Mouse (Mus musculus) neural tube, embryonic 15.5 days (tissue): ENCODE measurements at regions not wholly inside any gene's neighbourhood (a gene's known extent, or its start where the extent isn't known, plus 50 kb on each side); places are given as distances from the start of the nearest gene placed in this dataset.

ENCODE experiments used
- ATAC-seq: fragments of 200-750 bp; cut with Nextera tagmentation; 2 replicates; pipeline ENCODE4 v1.8.0; 2017; ENCODE audit warnings: mild to moderate bottlenecking, moderate TSS enrichment, moderate library complexity; ENCODE audit not compliant: low FRiP score
- H3K27ac ChIP-seq: fragments of 300-500 bp; sonication (generic); replicated peaks from 2 replicates; pipeline ENCODE4 v1.5.1; 2015; ENCODE audit warnings: mild to moderate bottlenecking, inconsistent platforms
- H3K27me3 ChIP-seq: fragments of 300-500 bp; sonication (generic); replicated peaks from 2 replicates; pipeline ENCODE4 v1.6.1; 2015; ENCODE audit warnings: inconsistent platforms
- H3K36me3 ChIP-seq: fragments of 300-500 bp; sonication (generic); 2 replicates; pipeline ENCODE4 v1.6.1; 2015; ENCODE audit warnings: inconsistent platforms
- H3K4me1 ChIP-seq: fragments of 300-500 bp; sonication (generic); 2 replicates; pipeline ENCODE4 v1.6.1; 2015; ENCODE audit warnings: inconsistent platforms
- H3K4me2 ChIP-seq: fragments of 300-500 bp; sonication (generic); 2 replicates; pipeline ENCODE4 v1.6.1; 2015; ENCODE audit warnings: inconsistent platforms, mild to moderate bottlenecking, moderate library complexity
- H3K4me3 ChIP-seq: fragments of 300-500 bp; sonication (generic); replicated peaks from 2 replicates; pipeline ENCODE4 v1.5.1; 2015; ENCODE audit warnings: mild to moderate bottlenecking, inconsistent platforms
- H3K9ac ChIP-seq: fragments of 300-500 bp; sonication (generic); replicated peaks from 2 replicates; pipeline ENCODE4 v1.6.1; 2015; ENCODE audit warnings: mild to moderate bottlenecking, inconsistent platforms
- H3K9me3 ChIP-seq: fragments of 300-500 bp; sonication (generic); replicated peaks from 2 replicates; pipeline ENCODE4 v1.6.1; 2016; ENCODE audit warnings: inconsistent platforms
- WGBS: fragments of 180-500 bp; shearing (Covaris S2); methylation state at CpG from one replicate; pipeline ENCODE4 v1.1.7; 2015; ENCODE audit warnings: mixed read lengths; 5-methylcytosine and 5-hydroxymethylcytosine counted together

GRCm38 (mm10) chr14:45764231-45764630 lies 106.3 kb upstream of the Ddhd1 start:
- no peak overlapping the region for H3K4me2 ChIP-seq
- 49% methylated on average over 3 of the region's 3 CpGs for WGBS
- no peaks in the 10 kb centered on the region for H3K27me3 ChIP-seq
- H3K4me1 ChIP-seq: no peaks in the 10 kb centered on the region
- ATAC-seq: no peak
- H3K9ac ChIP-seq: no peak overlapping the region
- no peaks in the 10 kb centered on the region for H3K36me3 ChIP-seq
- no peak overlapping the region for H3K27ac ChIP-seq
- H3K4me3 ChIP-seq: no peak overlapping the region
- no peaks in the 10 kb centered on the region for H3K9me3 ChIP-seq

GRCm38 (mm10) chr14:45766582-45766981 lies 108.6 kb upstream of the Ddhd1 start:
- Histone ChIP-seq H3K4me3 (no peak overlapping the region), H3K4me2 (no peak overlapping the region), H3K9ac (no peak overlapping the region), H3K9me3 (no peaks in the 10 kb centered on the region), H3K4me1 (no peaks in the 10 kb centered on the region), H3K36me3 (no peaks in the 10 kb centered on the region), H3K27me3 (no peaks in the 10 kb centered on the region), H3K27ac (no peak overlapping the region)
- WGBS: 88% methylated on average over 1 of the region's 1 CpGs
- no peak for ATAC-seq

- Histone ChIP-seq H3K9ac (0 out of 2 replicates have a peak overlapping the region, but pooled peaks have one; percentile 32), H3K27me3 (no peaks in the 10 kb centered on the region), H3K27ac (no peak overlapping the region), H3K36me3 (no peaks in the 10 kb centered on the region), H3K9me3 (no peaks in the 10 kb centered on the region), H3K4me3 (peak overlapping the region; percentile 25), H3K4me2 (peak overlapping the region; percentile 55), H3K4me1 (peaks cover 3% of the 10 kb centered on the region; the same call in 1 of the 2 replicates)
- WGBS: 21% methylated on average over 19 of the region's 19 CpGs
- ATAC-seq: peak; percentile 81; the same call in 1 of the 2 replicates
Observed at GRCm38 (mm10) chr14:45772665-45773277, 114.8 kb upstream of the Ddhd1 start.

GRCm38 (mm10) chr14:45773326-45773725 lies 115.4 kb upstream of the Ddhd1 start:
- H3K27ac ChIP-seq: no peak overlapping the region
- no peak overlapping the region for H3K9ac ChIP-seq
- no peaks in the 10 kb centered on the region for H3K9me3 ChIP-seq
- no peak overlapping the region; the same call in 1 of the 2 replicates for H3K4me2 ChIP-seq
- 30% methylated on average over 7 of the region's 7 CpGs for WGBS
- H3K4me1 ChIP-seq: peaks cover 3% of the 10 kb centered on the region; the same call in 1 of the 2 replicates
- H3K4me3 ChIP-seq: no peak overlapping the region
- H3K27me3 ChIP-seq: no peaks in the 10 kb centered on the region
- no peaks in the 10 kb centered on the region for H3K36me3 ChIP-seq
- ATAC-seq: no peak

- Histone ChIP-seq H3K9ac (no peak overlapping the region), H3K4me3 (no peak overlapping the region), H3K4me2 (no peak overlapping the region), H3K4me1 (no peaks in the 10 kb centered on the region), H3K36me3 (no peaks in the 10 kb centered on the region), H3K27me3 (no peaks in the 10 kb centered on the region), H3K9me3 (no peaks in the 10 kb centered on the region), H3K27ac (no peak overlapping the region)
- 96% methylated on average over 6 of the region's 6 CpGs for WGBS
- ATAC-seq: no peak
Observed at GRCm38 (mm10) chr14:45781850-45782249, 123.9 kb upstream of the Ddhd1 start.

GRCm38 (mm10) chr14:45794980-45795379 lies 137.0 kb upstream of the Ddhd1 start:
- H3K4me2 ChIP-seq: no peak overlapping the region
- no peaks in the 10 kb centered on the region for H3K4me1 ChIP-seq
- no peak for ATAC-seq
- H3K27me3 ChIP-seq: no peaks in the 10 kb centered on the region
- no peak overlapping the region for H3K9ac ChIP-seq
- no peaks in the 10 kb centered on the region for H3K36me3 ChIP-seq
- no peak overlapping the region for H3K4me3 ChIP-seq
- 87% methylated on average over 1 of the region's 1 CpGs for WGBS
- no peak overlapping the region for H3K27ac ChIP-seq
- H3K9me3 ChIP-seq: no peaks in the 10 kb centered on the region

GRCm38 (mm10) chr14:45796665-45797319 lies 138.8 kb upstream of the Ddhd1 start:
- 81% methylated on average over 10 of the region's 10 CpGs for whole genome bisulfite sequencing
- Histone ChIP-seq H3K4me2 (no peak overlapping the region), H3K36me3 (no peaks in the 10 kb centered on the region), H3K9ac (no peak overlapping the region), H3K4me3 (no peak overlapping the region), H3K9me3 (no peaks in the 10 kb centered on the region), H3K27ac (no peak overlapping the region), H3K27me3 (no peaks in the 10 kb centered on the region), H3K4me1 (no peaks in the 10 kb centered on the region)
- no peak for ATAC-seq

GRCm38 (mm10) chr14:45797320-45797696 lies 139.4 kb upstream of the Ddhd1 start:
- WGBS: 97% methylated on average over 4 of the region's 4 CpGs

GRCm38 (mm10) chr14:45799286-45799685 lies 141.3 kb upstream of the Ddhd1 start:
- Histone ChIP-seq H3K4me3 (no peak overlapping the region), H3K9ac (no peak overlapping the region), H3K9me3 (no peaks in the 10 kb centered on the region), H3K4me1 (no peaks in the 10 kb centered on the region), H3K4me2 (no peak overlapping the region), H3K27ac (no peak overlapping the region), H3K36me3 (no peaks in the 10 kb centered on the region), H3K27me3 (no peaks in the 10 kb centered on the region)
- ATAC-seq: no peak
- 85% methylated on average over 2 of the region's 2 CpGs for WGBS

More at GRCm38 (mm10) chr14:45797320-45797696, 139.4 kb upstream of the Ddhd1 start:
- no peak for ATAC-seq
- H3K27me3 ChIP-seq: no peaks in the 10 kb centered on the region
- no peaks in the 10 kb centered on the region for H3K9me3 ChIP-seq
- no peaks in the 10 kb centered on the region for H3K4me1 ChIP-seq
- no peak overlapping the region for H3K27ac ChIP-seq
- no peak overlapping the region for H3K4me2 ChIP-seq
- H3K36me3 ChIP-seq: no peaks in the 10 kb centered on the region
- H3K9ac ChIP-seq: no peak overlapping the region
- no peak overlapping the region for H3K4me3 ChIP-seq

- peak; percentile 57 for ATAC-seq
- 61% methylated on average over 3 of the region's 3 CpGs for WGBS
- H3K27ac ChIP-seq: no peak overlapping the region
- H3K27me3 ChIP-seq: no peaks in the 10 kb centered on the region
- H3K36me3 ChIP-seq: no peaks in the 10 kb centered on the region
- 0 out of 2 replicates have a peak, but pooled peaks cover 3% of the 10 kb centered on the region for H3K4me1 ChIP-seq
- no peak overlapping the region for H3K9ac ChIP-seq
- H3K4me2 ChIP-seq: no peak overlapping the region
- no peak overlapping the region for H3K4me3 ChIP-seq
- H3K9me3 ChIP-seq: no peaks in the 10 kb centered on the region
Observed at GRCm38 (mm10) chr14:45805950-45806349, 148.0 kb upstream of the Ddhd1 start.

GRCm38 (mm10) chr14:45806726-45807280 lies 148.9 kb upstream of the Ddhd1 start:
- Histone ChIP-seq H3K4me3 (no peak overlapping the region), H3K4me1 (0 out of 2 replicates have a peak, but pooled peaks cover 3% of the 10 kb centered on the region), H3K27me3 (no peaks in the 10 kb centered on the region), H3K9ac (no peak overlapping the region), H3K9me3 (no peaks in the 10 kb centered on the region), H3K27ac (no peak overlapping the region), H3K36me3 (no peaks in the 10 kb centered on the region), H3K4me2 (no peak overlapping the region)
- ATAC-seq: no peak
- 73% methylated on average over 7 of the region's 7 CpGs for WGBS

GRCm38 (mm10) chr14:45807767-45808166 lies 149.8 kb upstream of the Ddhd1 start:
- H3K27ac ChIP-seq: no peak overlapping the region
- no peak for ATAC-seq
- no peaks in the 10 kb centered on the region for H3K27me3 ChIP-seq
- no peak overlapping the region for H3K4me3 ChIP-seq
- no peaks in the 10 kb centered on the region for H3K9me3 ChIP-seq
- WGBS: 93% methylated on average over 7 of the region's 7 CpGs
- H3K9ac ChIP-seq: no peak overlapping the region
- H3K4me1 ChIP-seq: 0 out of 2 replicates have a peak, but pooled peaks cover 3% of the 10 kb centered on the region
- H3K4me2 ChIP-seq: no peak overlapping the region
- H3K36me3 ChIP-seq: no peaks in the 10 kb centered on the region
